Mouse (Mus musculus) adrenal gland, adult (tissue): ENCODE results near the gene 6330403K07Rik.

Experiments
- DNase-seq, 2 experiments: peaks; one replicate each; pipeline ENCODE4 v3.0.0; 2022 to 2023; ENCODE audit warnings: low spot score in 1 of 2; ENCODE audit not compliant: inconsistent age in 2 of 2

6330403K07Rik gene

GRCm38 (mm10) chr11:71033163-71033761, at the start of gene 6330403K07Rik:
TSS of gene 6330403K07Rik (minus strand) at chr11:71033513.
- peak; percentile 27 to 59 for DNase-seq

GRCm38 (mm10) chr11:71076342-71076741, 43.0 kb upstream of the 6330403K07Rik start:
- no peak for DNase-seq

- DNase-seq = peak; percentile 15 to 74
Observed at GRCm38 (mm10) chr11:71052554-71052953, 19.2 kb upstream of the 6330403K07Rik start.

GRCm38 (mm10) chr11:71039526-71040298, 6.4 kb upstream of the 6330403K07Rik start:
- DNase-seq = peak in 1 of 2 experiments; percentile 63

- DNase-seq = no peak
Observed at GRCm38 (mm10) chr11:71032491-71033162, 686 bp downstream of the 6330403K07Rik start.

GRCm38 (mm10) chr11:71032070-71032469, 1.2 kb downstream of the 6330403K07Rik start:
- DNase-seq = no peak

- DNase-seq = no peak
Observed at GRCm38 (mm10) chr11:71029403-71030118, 3.8 kb downstream of the 6330403K07Rik start.

- DNase-seq = peak in 1 of 2 experiments; percentile 58
Observed at GRCm38 (mm10) chr11:71028280-71028679, 5.0 kb downstream of the 6330403K07Rik start.

GRCm38 (mm10) chr11:71019201-71020068, 13.9 kb downstream of the 6330403K07Rik start, which contains the start of the genes Mis12 and Derl2:
TSS of gene Mis12 (plus strand) at chr11:71019611.
TSS of gene Derl2 (minus strand) at chr11:71019841.
- peak; percentile 99 for DNase-seq

- no peak for DNase-seq
Observed at GRCm38 (mm10) chr11:71018416-71019200, 14.7 kb downstream of the 6330403K07Rik start.

- no peak for DNase-seq
Observed at GRCm38 (mm10) chr11:71017051-71017450, 16.3 kb downstream of the 6330403K07Rik start.

GRCm38 (mm10) chr11:71012743-71013142, 20.6 kb downstream of the 6330403K07Rik start:
- DNase-seq = no peak

GRCm38 (mm10) chr11:71008321-71008720, 25.0 kb downstream of the 6330403K07Rik start:
- peak; percentile 27 to 71 for DNase-seq

- DNase-seq = no peak
Observed at GRCm38 (mm10) chr11:71007831-71008230, 25.5 kb downstream of the 6330403K07Rik start.

GRCm38 (mm10) chr11:71007026-71007425, 26.3 kb downstream of the 6330403K07Rik start:
- peak; percentile 65 to 79 for DNase-seq

GRCm38 (mm10) chr11:71005046-71005445, 28.3 kb downstream of the 6330403K07Rik start:
- peak in 1 of 2 experiments; percentile 65 for DNase-seq

- peak; percentile 98 to 99 for DNase-seq
Observed at GRCm38 (mm10) chr11:71004316-71004773, 29.0 kb downstream of the 6330403K07Rik start, which contains the start of gene Dhx33. TSS of gene Dhx33 (minus strand) at chr11:71004437.

- no peak for DNase-seq
Observed at GRCm38 (mm10) chr11:71003611-71004315, 29.6 kb downstream of the 6330403K07Rik start.
